Mouse (Mus musculus) retina, adult 2 months (tissue): Measurements from ENCODE around the gene Rsc1a1.

Source experiments
- DNase-seq: peaks from one replicate; pipeline ENCODE4 v3.0.0-alpha.2; 2012; ENCODE audit warnings: low read depth, low spot score

The Rsc1a1 gene

GRCm38 (mm10) chr4:141685499-141685898 is at the start of gene Rsc1a1:
Gene Rsc1a1 (minus strand): TSS chr4:141685599.
- no peak for DNase-seq

GRCm38 (mm10) chr4:141735206-141735560 is 49.8 kb upstream of the Rsc1a1 start:
- DNase-seq, result no peak

GRCm38 (mm10) chr4:141734446-141735205 is 49.2 kb upstream of the Rsc1a1 start:
- peak; percentile 71 for DNase-seq

- DNase-seq, result no peak
Observed at GRCm38 (mm10) chr4:141731766-141732165, 46.4 kb upstream of the Rsc1a1 start.

- no peak for DNase-seq
Observed at GRCm38 (mm10) chr4:141730401-141730800, 45.0 kb upstream of the Rsc1a1 start.

GRCm38 (mm10) chr4:141729266-141729665 is 43.9 kb upstream of the Rsc1a1 start:
- DNase-seq, result no peak

- DNase-seq, result no peak
Observed at GRCm38 (mm10) chr4:141725738-141726137, 40.3 kb upstream of the Rsc1a1 start.

GRCm38 (mm10) chr4:141725277-141725676 is 39.9 kb upstream of the Rsc1a1 start:
- no peak for DNase-seq

GRCm38 (mm10) chr4:141724594-141724993 is 39.2 kb upstream of the Rsc1a1 start:
- DNase-seq, result no peak

- no peak for DNase-seq
Observed at GRCm38 (mm10) chr4:141723673-141724068, 38.3 kb upstream of the Rsc1a1 start.

GRCm38 (mm10) chr4:141722731-141723672 is 37.6 kb upstream of the Rsc1a1 start, which contains the start of gene Ddi2:
Gene Ddi2 (minus strand): TSS chr4:141723419.
- DNase-seq, result peak; percentile 81

GRCm38 (mm10) chr4:141721961-141722360 is 36.6 kb upstream of the Rsc1a1 start:
- DNase-seq, result no peak

GRCm38 (mm10) chr4:141720761-141721523 is 35.5 kb upstream of the Rsc1a1 start:
- no peak for DNase-seq

GRCm38 (mm10) chr4:141719304-141719703 is 33.9 kb upstream of the Rsc1a1 start:
- DNase-seq, result no peak

GRCm38 (mm10) chr4:141717633-141718032 is 32.2 kb upstream of the Rsc1a1 start:
- no peak for DNase-seq

- no peak for DNase-seq
Observed at GRCm38 (mm10) chr4:141715027-141715426, 29.6 kb upstream of the Rsc1a1 start.

GRCm38 (mm10) chr4:141713598-141714142 is 28.3 kb upstream of the Rsc1a1 start:
- DNase-seq, result no peak

- DNase-seq, result no peak
Observed at GRCm38 (mm10) chr4:141711250-141711649, 25.9 kb upstream of the Rsc1a1 start.

GRCm38 (mm10) chr4:141708971-141709370 is 23.6 kb upstream of the Rsc1a1 start:
- DNase-seq, result no peak

GRCm38 (mm10) chr4:141708005-141708404 is 22.6 kb upstream of the Rsc1a1 start:
- DNase-seq, result no peak

- DNase-seq, result peak; percentile 80
Observed at GRCm38 (mm10) chr4:141705331-141705730, 19.9 kb upstream of the Rsc1a1 start.
